Mouse (Mus musculus): ENCODE results near the gene Srgap2.

Gene Srgap2

DNA sequence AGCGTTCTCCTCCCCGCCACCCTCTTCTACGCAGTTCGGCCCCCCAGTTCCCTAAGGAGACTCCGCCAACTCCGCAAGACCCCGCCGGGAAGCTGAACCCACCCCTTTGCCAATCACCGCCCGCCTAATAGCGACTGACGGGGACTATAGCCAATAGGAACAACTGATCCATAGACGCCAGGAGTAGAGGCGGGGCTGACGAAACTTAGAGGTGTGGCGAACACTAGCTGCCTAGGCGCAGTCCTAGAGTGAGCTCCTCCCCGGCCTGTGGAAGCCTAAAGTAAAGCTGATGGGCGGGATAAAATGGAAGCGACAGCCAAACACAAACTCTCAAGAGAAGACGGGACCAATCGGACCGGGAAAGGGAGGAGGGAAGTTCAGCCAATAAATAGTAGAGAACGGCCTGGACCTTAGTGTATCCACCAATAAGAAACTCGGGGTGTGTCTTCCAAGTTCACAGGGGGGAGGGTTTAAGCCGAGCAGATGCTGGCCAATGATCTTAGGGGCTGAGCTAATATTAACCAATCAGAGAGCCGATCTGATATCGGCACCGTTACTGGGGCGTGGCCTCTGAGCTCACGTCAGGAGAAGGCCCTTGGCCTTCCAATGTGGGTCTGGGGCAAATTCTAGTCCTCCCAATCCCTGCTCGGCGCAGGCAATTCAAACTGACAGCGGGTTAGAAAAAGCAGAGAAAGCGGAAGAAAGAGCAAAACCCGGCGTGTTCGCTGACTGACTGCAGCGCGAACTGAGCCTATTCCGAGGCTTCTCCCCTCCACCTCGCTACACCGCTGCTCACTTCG is at the start of gene Srgap2, which contains the start of gene Fam72a:
TSS of gene Srgap2 (minus strand) at position 72 of the 800 bp plus-strand sequence.
TSS of gene Fam72a (plus strand) at position 623 of the 800 bp plus-strand sequence.
- DNase-seq (ENCODE audit: low read depth, low spot score) = peak; percentile 100

DNA sequence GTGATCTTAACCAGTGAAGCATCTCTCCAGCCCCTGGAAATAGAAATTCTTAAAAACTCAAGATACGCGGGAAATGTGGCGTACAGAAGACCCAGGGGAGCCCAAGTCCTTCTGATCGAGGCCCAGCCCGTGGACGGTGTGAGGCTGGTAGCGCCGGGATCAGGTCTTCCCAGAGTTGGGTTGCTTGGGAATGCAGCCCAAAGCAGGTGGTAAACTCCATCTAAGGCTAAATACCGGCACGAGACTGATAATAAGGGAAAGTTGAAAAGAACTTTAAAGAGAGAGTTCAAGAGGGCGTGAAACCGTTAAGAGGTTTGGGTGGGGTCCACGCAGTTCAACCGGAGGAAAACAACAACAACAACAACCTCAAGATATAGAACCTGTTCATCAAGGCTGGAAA is 46.6 kb upstream of the Srgap2 start:
- peak; percentile 76 for DNase-seq (ENCODE audit: low read depth, low spot score)

DNA sequence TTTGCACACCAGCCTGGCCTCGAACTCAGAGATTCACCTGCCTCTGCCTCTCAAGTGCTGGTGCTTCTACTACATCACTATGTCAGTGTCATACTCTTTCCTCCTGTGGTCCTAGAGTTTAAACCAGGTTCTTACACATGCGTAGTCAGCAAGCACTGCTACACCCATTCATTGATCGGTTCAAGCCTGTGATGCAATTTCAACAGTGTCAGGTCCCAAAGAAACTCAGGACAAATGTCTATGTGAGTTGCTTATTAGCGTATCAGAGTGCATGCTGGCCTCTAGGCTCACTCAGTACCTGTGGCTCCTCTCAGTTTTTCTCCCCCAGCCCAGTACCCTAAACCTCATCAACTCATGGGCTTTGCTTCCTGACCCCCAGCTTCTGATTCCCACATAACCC is 43.2 kb upstream of the Srgap2 start:
- DNase-seq (ENCODE audit: low read depth, low spot score) = no peak

DNA sequence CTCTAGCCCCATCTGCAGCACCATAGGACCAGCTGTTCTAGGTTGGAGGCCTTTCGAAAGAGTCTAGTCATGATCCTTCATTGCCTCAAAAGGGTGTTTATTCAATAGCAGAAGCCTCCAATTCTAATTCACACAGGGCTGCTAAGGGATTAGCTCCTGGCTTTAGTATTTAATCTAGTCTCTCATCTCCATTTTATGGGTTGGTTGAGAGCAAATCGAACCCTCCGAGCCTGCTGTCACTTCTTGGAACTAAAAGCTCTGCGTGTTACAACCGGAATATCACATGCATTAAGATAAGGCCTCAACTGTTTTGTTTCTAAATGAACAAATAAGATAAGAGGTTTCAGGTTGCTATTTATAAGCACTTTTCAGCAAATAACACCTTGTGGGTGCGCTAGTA is 42.6 kb upstream of the Srgap2 start:
- no peak for DNase-seq (ENCODE audit: low read depth, low spot score)

DNA sequence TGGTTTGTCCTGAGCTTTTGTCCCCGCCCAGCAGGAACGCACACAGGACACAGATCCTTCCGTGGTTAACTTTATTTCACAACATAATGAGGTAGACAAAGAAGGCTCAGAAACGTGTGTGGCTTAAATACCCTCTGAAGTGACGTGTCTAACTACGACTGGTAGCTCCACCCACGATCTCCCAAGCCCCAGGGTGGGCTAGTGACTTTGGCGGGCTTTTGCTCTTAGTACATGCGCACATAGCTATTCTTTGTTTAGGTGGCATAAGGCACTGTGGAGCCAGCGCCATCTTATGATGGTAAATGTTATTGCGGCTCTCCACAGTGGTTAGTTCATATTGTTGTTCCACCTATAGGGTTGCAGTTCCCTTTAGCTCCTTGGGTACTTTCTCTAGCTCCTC is 38.9 kb upstream of the Srgap2 start:
- DNase-seq (ENCODE audit: low read depth, low spot score) = peak; percentile 84

DNA sequence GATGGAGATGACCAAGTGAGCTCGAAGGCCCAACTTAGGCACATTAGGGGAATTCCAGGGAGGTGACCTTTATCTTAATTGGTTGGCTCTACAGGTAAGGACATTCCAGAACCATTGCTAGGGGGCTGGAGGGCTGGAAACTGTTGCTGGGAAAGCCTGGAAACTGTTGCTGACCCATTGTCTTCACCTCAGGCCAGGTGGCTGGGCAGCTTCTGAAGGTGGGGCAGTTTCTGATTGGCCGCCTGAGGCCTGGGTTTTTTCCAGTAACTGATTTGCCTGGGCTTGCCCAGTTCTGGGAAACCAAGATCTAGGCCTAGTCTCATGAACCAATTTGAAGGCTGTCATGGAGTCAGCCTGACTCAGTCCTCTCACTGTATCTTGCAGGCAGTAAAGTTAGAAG is 34.9 kb upstream of the Srgap2 start:
- peak; percentile 56 for DNase-seq (ENCODE audit: low read depth, low spot score)

DNA sequence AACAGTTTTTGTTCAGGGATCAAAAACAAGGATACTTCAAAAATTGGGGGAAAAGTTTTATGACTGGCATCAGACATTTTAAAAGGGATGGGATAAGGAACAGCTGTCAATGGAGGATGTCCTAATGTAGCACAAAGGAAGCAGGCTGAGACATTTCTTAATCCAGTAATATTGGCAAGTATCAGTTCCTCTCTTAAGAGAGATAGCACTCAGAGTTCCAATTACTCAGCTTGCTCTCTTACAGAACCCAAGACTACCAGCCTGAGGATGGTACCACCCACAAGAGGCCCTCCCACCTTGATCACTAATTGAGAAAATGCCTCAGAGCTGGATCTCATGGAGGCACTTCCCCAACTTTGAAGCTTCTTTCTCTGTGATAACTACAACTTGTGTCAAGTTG is 33.3 kb upstream of the Srgap2 start:
- DNase-seq (ENCODE audit: low read depth, low spot score) = no peak

DNA sequence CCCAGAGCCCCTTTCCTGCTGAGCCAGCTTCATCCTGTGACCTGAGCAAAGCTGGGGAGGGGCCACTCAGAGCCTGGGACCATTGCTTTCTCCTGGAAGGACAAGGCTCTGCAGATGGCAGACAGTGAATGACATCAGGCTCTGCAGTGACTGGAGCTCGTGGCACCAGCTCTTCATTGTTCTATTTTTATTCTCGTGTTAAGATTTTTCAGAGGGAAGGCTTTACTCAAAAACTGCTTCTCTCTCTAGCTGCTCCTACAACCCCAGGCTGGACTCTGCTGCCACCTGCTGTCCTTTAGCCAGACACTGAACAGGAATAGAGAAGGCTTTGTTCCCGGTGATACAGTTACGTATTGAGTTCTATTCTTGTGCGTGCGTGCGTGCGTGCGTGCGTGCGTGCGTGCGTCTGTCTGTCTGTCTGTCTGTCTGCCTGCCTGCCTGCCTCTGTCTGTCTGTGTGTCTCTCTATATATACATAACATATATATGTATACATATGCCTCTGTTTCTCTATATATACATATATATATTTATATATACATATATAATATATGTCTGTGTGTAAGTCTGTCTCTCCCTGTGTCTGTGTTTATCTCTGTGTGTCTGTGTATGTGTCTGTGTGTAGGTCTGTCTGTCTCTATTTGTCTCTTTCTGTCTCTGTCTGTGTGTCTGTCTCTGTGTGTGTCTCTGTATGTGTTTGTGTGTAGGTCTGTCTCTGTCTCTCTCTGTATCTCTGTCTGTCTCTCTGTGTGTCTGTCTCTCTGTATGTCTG is 28.1 kb upstream of the Srgap2 start:
- DNase-seq (ENCODE audit: low read depth, low spot score) = peak; percentile 90

DNA sequence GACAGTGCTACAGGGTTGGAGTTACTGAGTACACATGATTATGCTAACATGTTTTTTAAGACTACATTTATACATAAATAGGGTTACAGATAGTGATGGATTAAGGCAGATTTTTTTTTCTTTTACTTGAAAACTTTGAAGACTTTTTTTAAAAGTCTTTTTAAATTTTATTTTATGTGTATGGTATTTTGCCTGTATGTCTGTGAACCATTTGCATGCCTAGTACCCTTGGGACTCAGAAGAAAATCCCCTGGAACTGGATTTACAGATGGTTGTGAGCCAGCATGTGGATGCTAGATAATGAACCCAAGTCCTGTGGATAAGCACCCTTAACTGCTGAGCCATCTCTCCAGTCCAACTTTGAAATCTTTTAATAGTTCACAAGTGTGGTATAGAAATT is 26.3 kb upstream of the Srgap2 start:
- no peak for DNase-seq (ENCODE audit: low read depth, low spot score)

DNA sequence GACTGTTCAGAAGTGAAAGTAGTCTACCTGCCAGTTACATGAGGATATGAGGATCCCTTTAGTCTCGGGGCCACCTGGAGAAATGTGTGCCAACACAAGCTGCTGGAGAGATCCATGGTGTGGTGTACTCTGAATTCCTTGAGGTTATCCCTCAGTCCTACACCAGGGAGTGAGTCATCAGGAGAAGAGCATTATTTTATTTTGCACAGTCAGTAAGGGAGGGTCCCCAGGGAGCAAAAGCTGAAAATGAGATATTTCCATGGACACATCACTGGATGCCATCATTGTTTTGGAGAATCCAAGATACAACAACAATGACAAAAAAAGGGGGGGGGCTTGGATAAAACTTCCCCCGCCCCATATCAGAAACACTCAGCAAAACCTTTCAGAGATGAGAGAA is 24.8 kb upstream of the Srgap2 start:
- no peak for DNase-seq (ENCODE audit: low read depth, low spot score)

DNA sequence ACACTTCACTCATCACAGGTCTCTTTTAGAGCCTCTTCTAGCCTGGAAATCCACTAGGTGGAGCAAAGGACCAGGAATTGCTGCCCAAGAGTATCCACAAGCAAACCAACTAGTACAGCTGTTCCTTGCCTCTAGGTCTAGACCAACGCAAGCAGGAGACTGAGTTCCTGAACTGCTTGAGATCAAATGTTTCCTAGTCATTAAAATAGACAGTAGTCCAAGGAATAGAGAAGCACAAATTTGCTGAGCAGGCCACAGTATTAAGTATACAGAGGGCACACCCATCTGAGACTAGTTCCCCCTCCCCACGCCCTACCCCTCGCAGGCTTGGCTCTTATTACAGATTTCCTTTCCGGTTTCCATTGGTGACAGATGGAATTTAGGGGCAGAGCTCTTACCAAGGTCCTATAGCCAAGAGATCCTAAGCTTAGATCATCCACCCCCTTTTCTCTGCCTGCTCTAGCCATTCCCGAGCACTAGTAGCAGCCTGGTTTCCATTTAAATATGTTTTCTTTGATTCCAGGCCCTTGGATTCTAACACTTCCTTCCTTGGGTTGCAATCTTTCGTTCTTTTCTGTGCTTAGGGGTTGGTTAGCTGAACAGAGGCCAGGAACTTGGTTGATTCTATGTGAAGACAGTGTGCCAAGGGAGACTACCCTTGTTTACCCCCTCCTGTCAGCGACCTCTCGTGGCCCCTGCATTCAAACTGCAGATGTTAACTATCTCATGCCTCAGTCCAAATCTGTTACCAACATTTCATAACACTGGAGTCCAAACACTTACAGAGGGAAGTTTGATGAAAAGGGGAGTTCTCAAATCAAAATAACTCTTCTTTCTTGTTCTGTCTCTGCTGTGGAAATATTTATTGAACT is 21.6 kb upstream of the Srgap2 start:
- peak; percentile 42 for DNase-seq (ENCODE audit: low read depth, low spot score)

DNA sequence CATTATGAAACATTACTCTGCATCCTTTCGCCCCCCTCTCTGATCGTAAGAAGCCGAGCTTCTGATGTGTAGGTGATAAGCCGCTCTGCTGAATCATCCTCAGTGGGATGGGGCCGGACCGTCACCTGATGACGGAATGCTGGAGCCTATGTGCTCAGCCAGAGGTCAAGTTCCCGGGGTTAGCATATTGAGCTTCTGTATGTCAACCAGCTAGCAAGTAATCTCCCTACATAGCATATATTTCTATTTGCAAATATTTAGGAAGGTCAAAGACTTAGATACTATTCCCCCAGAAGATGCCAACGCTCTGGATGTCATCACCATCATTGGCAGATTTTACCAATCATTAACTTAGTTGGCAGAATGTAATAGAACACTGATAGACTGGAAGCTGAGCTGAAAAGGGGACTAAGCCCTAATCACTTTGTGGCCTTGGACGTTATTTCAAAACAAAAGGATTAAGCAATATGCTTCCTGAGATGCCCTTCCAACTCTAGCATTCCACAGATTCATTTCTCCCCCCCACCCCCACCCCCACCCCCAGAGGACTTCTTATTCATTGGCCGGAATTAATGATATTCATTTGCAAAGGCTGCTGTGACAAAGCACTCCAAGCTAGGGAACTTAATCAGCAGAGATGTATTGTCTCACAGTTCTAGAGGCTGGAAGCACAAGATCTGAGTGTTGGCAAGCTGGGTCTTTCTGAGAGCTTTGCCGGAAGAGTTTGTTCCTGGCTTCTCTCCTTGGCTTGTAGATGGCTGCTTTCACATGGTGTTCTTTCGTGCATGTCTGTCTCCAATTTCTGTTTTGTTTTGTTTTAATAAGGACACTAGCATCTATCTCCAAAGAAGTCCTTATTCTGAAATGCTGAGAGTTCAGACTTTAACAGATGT is 19.9 kb upstream of the Srgap2 start:
- DNase-seq (ENCODE audit: low read depth, low spot score) = no peak

DNA sequence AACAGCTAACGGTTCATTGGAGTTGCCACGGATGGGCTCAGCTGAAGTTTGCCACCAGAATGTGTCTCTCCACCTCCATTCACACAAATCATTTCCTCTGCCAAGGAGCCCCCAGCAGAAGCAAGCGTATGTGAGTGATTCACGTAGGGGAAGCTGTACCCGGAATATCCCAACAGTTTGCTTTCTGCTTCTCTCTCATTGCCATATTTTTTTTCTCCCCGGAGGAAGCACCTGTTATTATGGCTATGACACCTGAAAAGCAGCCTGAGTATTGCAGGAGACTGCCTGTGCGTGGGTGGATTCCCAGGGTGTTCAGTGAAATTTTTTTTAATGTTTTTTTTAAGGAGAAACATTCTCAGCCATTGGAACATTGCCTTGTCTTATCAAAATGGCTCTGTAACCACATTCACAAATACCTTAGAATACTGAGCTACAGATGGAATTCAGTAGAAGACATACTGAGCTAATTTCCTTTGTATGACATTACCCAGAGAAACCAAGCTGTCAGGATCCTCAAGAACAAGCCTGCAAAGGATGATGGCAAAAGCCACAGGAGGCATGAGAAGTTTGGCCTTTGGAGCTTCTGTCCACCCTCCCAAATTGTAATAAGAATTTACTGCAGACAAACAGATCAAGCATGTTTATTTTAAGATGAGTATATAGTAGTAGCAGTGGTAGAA is 16.9 kb upstream of the Srgap2 start:
- no peak for DNase-seq (ENCODE audit: low read depth, low spot score)

DNA sequence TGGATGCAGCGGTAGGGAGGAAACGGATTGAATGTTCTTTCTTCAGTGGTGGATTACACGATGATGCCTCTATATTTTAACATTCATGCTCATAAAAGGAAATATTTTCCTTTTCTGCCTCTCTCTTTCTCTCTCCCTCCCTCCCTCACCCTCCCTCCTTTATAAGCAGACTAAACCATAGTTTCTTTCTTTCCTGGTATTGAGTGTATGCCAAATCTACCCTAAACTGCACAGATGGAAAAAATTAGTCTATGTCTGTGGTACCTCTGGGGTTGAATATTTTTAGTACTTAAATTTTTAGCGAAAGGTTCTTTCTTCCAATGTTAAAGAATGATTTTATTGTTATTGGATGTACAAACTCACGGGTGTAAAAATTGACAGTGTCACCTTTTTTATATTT is 14.8 kb upstream of the Srgap2 start:
- DNase-seq (ENCODE audit: low read depth, low spot score) = no peak

DNA sequence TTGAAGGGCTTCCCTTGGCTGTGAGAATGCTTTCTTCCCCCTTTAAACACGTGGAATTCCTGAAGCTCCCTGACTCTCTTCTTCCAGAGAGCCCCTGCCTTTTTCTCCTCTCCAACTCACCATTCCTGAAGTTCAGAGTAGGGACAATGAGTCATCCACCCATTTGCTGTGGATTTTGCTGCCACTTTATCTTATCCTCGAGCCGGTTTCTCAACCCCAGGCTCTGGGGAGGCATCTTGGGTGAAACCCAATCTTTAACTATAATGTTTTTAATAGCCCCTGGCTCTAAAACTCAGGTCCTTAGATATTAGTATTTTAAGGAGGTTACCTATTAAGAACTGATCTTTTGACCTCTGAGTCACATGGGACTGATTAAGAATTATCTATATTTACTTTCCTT is 14.3 kb upstream of the Srgap2 start:
- DNase-seq (ENCODE audit: low read depth, low spot score) = no peak

DNA sequence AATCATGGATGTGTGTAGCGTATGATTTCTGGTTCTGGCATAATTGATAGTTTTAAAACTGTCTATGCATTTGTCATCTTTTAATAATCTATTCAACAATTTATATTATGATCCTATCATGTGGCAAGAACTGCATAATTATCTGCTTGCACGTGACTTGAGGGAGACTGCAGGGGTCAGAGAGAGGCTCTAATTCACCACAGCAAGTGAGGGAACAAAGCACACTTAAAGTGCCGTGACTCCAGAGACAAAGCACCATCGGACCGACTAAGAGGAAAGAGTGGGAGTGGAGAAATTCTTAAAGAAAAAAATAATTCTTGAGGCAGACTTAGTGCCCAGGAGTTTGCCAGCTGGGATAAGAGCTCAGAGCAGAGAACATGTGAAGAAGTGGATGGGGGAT is 13.6 kb upstream of the Srgap2 start:
- DNase-seq (ENCODE audit: low read depth, low spot score) = no peak

DNA sequence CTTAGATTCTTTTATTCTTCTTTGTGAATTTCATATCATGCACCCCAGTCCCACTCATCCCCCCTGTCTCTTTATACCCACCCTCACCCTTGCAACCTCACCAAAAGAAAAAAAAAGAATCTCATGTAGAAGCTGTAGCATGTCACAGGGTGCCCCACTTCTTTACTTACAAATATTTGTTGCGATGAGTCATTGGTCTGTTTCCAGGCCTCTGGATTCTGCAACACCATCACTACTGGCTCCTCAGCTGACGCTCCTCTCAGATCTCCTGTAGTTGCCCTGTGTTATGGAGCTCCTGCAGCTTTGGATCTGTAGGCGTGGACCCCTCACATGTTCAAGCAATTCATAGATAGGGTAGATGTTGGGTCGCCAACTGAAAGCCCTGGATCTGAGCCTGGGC is 12.6 kb upstream of the Srgap2 start:
- DNase-seq (ENCODE audit: low read depth, low spot score) = no peak

DNA sequence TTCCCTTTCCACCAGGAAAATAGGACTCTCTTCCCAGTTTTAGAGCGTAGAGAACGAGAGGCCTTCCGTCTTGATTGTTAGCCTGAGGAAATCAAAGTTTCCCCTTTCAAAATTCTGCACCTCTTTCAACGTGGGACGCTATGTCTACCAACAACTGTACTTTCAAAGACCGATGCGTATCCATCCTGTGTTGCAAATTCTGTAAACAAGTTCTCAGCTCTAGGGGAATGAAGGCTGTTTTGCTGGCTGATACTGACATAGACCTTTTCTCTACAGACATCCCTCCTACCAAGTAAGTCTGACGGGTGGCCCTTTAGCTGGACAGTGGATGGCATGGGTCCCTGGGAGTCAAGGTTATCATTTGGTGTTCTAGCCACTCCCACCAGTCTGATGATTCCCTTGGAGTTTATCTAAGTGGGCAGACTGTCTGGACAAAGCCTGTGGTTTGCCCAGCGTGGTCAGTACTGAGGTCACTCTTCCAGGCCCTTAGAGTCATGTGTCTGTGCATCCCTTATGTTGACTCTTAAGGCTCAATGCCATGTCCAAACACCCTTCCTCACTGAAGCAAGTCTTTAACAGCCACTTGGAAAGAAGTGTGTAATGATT is 1.5 kb upstream of the Srgap2 start:
- no peak for DNase-seq (ENCODE audit: low read depth, low spot score)

DNA sequence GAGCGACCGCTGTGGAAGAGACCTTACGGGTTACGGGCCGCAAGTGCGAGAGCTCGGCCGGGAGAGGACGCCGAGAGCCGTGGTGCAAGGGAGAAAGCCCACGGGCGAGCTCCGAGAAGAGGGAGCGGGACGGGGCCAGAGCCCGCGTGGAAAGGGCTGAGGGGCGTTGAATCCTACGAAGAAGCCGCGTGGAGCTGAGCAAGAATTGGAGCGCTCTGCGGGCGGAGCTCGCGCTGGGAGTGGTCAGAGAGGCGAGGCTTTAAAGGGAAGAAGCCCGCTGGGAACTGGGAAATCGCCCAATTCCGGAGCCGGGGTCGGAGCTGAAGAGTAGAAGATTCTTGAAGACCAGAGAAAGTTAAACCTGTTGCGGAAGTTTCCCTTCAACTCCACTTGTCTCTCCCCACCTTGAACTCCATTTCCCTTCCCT is 942 bp upstream of the Srgap2 start:
- peak; percentile 88 for DNase-seq (ENCODE audit: low read depth, low spot score)

Measured in ZHBTc4 (cell line).